Mouse (Mus musculus): ENCODE measurements around the gene Plscr5.

Gene Plscr5

GRCm38 (mm10) chr9:92226795-92227194 lies 34.1 kb downstream of the Plscr5 start:
- DNase-seq (ENCODE audit: low spot score), result no peak

GRCm38 (mm10) chr9:92228867-92229832 lies 36.4 kb downstream of the Plscr5 start:
- DNase-seq (ENCODE audit: low spot score), result no peak

GRCm38 (mm10) chr9:92229833-92230205 lies 37.1 kb downstream of the Plscr5 start:
- DNase-seq (ENCODE audit: low spot score), result no peak

- DNase-seq (ENCODE audit: low spot score), result no peak
These were observed 42.2 kb downstream of the Plscr5 start for GRCm38 (mm10) chr9:92234901-92235458.

GRCm38 (mm10) chr9:92248773-92249446 lies 56.2 kb downstream of the Plscr5 start:
- DNase-seq (ENCODE audit: low spot score), result no peak

- peak; percentile 37 for DNase-seq (ENCODE audit: low spot score)
These were observed 56.7 kb downstream of the Plscr5 start, which contains the start of gene Plscr1 for GRCm38 (mm10) chr9:92249447-92249852. Plscr1 (plus strand) TSS chr9:92249750.

GRCm38 (mm10) chr9:92249987-92250772 lies 57.4 kb downstream of the Plscr5 start:
- DNase-seq (ENCODE audit: low spot score), result peak; percentile 88

GRCm38 (mm10) chr9:92252718-92253117 lies 60.0 kb downstream of the Plscr5 start:
- DNase-seq (ENCODE audit: low spot score), result no peak

GRCm38 (mm10) chr9:92253585-92254321 lies 61.0 kb downstream of the Plscr5 start:
- DNase-seq (ENCODE audit: low spot score), result no peak

Measured in MN1 (cell line).